Mouse (Mus musculus) hindlimb bud, embryonic 11.5 days (tissue): ENCODE data around the gene Teddm3.
"Not testable (repeated sequence)": the region's sequence is repeated elsewhere in the genome, so short reads cannot be mapped to it uniquely, and the experiment has no call there.

Experiments
- DNase-seq: peaks from one replicate; pipeline ENCODE4 v3.0.0-alpha.2; 2012; ENCODE audit warnings: low read depth, low spot score; ENCODE audit errors: extremely low spot score

The Teddm3 gene

GRCm38 (mm10) chr16:21153900-21154299 is at the start of gene Teddm3:
Gene Teddm3, minus strand, starts transcription at chr16:21154000.
- DNase-seq = not testable (repeated sequence)

GRCm38 (mm10) chr16:21202731-21203130 is 48.9 kb upstream of the Teddm3 start:
- no peak for DNase-seq

- DNase-seq = no peak
Measured at GRCm38 (mm10) chr16:21199426-21199825, 45.6 kb upstream of the Teddm3 start.

- no peak for DNase-seq
Measured at GRCm38 (mm10) chr16:21198529-21198928, 44.7 kb upstream of the Teddm3 start.

GRCm38 (mm10) chr16:21198006-21198405 is 44.2 kb upstream of the Teddm3 start:
- DNase-seq = no peak

GRCm38 (mm10) chr16:21197542-21197941 is 43.7 kb upstream of the Teddm3 start:
- DNase-seq = no peak

- no peak for DNase-seq
Measured at GRCm38 (mm10) chr16:21196576-21196975, 42.8 kb upstream of the Teddm3 start.

GRCm38 (mm10) chr16:21195260-21195866 is 41.6 kb upstream of the Teddm3 start:
- no peak for DNase-seq

- DNase-seq = no peak
Measured at GRCm38 (mm10) chr16:21194182-21194581, 40.4 kb upstream of the Teddm3 start.

- DNase-seq = peak; percentile 84
Measured at GRCm38 (mm10) chr16:21192509-21193354, 38.9 kb upstream of the Teddm3 start.

GRCm38 (mm10) chr16:21191569-21191968 is 37.8 kb upstream of the Teddm3 start:
- DNase-seq = no peak

GRCm38 (mm10) chr16:21188345-21188744 is 34.5 kb upstream of the Teddm3 start:
- DNase-seq = no peak

- no peak for DNase-seq
Measured at GRCm38 (mm10) chr16:21187568-21187967, 33.8 kb upstream of the Teddm3 start.

GRCm38 (mm10) chr16:21184697-21185096 is 30.9 kb upstream of the Teddm3 start:
- no peak for DNase-seq

GRCm38 (mm10) chr16:21182108-21182507 is 28.3 kb upstream of the Teddm3 start:
- DNase-seq = no peak

- no peak for DNase-seq
Measured at GRCm38 (mm10) chr16:21175236-21175635, 21.4 kb upstream of the Teddm3 start.

GRCm38 (mm10) chr16:21168730-21169129 is 14.9 kb upstream of the Teddm3 start:
- DNase-seq = no peak

- not testable (repeated sequence) for DNase-seq
Measured at GRCm38 (mm10) chr16:21165343-21166220, 11.8 kb upstream of the Teddm3 start.

GRCm38 (mm10) chr16:21163423-21163822 is 9.6 kb upstream of the Teddm3 start:
- DNase-seq = not testable (repeated sequence)

- DNase-seq = not testable (repeated sequence)
Measured at GRCm38 (mm10) chr16:21159226-21159625, 5.4 kb upstream of the Teddm3 start.

- DNase-seq = not testable (repeated sequence)
Measured at GRCm38 (mm10) chr16:21156261-21156660, 2.5 kb upstream of the Teddm3 start.
